ENCODE assay signal across 8 mouse cellular contexts in the genomic region with DNA sequence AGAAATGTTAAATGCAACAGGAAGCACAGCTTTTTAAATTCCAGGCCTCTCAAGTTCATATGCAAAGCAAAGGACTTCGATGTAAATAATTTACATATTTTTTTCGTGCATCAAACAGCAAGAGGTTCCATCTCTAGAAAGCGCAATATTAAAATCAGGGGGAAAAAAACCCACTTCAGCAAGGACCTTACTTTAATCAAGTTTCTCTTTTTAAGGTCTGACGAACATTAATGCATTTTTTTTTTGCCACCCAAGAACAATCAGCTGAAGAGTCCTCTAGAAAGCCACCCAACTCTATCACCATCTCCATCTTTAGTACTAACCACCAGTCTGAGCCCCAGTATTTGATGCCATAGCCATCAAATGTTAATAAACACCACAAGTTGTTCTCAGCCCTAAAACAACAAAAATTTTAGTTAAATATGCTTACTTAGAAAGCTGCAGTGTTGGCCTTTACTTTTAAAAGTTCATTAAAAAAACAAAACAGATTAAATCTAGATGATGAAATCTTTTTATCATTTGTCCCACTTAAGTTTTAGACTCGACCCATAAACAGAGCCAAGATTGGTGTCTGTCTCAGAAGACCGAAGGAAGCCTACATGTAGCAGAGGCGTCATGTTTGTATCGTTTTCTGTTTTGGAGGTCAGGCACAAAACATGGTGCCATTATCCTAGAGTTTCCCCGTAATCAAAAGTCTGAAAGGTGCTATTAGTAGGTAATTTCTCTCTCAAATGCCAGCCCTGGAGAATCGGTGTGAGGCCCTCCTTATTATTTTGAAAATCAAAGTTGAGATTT. TPM values are rescaled to one million over a fixed set of nuclear protein-coding genes. Genes with fewer than 3 reads are reported as not detected.
DNase-seq lines count a peak whose midpoint lies in the region; ATAC-seq and TF ChIP-seq lines count a peak whose summit lies in the region.

No protein-coding gene starts in this region.

- no peaks in the 10 kb centered on the region for H3K36me3 ChIP-seq in lung, embryonic 14.5 days (ENCODE audit: insufficient read depth)
- no peaks in the 10 kb centered on the region for H3K36me3 ChIP-seq in embryonic facial prominence, embryonic 12.5 days
- H3K36me3 ChIP-seq in intestine, embryonic 14.5 days (ENCODE audit: control insufficient read depth, insufficient read depth, low read length), result no peaks in the 10 kb centered on the region
- no peaks in the 10 kb centered on the region for H3K36me3 ChIP-seq in neural tube, embryonic 12.5 days

- H3K27ac ChIP-seq in lung, embryonic 14.5 days (ENCODE audit: low read depth), result peak overlapping the region; percentile 97; the same call in 1 of the 2 replicates
- peak overlapping the region; percentile 93 for H3K27ac ChIP-seq in embryonic facial prominence, embryonic 12.5 days
- H3K27ac ChIP-seq in intestine, embryonic 14.5 days (ENCODE audit: low read depth), result peak overlapping the region; percentile 93
- no peak overlapping the region for H3K27ac ChIP-seq in neural tube, embryonic 12.5 days

- peaks cover 13% of the 10 kb centered on the region for H3K4me1 ChIP-seq in lung, embryonic 14.5 days (ENCODE audit: insufficient read depth)
- peaks cover 28% of the 10 kb centered on the region for H3K4me1 ChIP-seq in embryonic facial prominence, embryonic 12.5 days
- H3K4me1 ChIP-seq in intestine, embryonic 14.5 days (replicated peaks; ENCODE audit: control insufficient read depth, insufficient read depth, low read length), result peaks cover 26% of the 10 kb centered on the region
- H3K4me1 ChIP-seq in neural tube, embryonic 12.5 days, result peaks cover 10% of the 10 kb centered on the region

- no peak for DNase-seq in lung, embryonic 14.5 days
- DNase-seq in lung, postnatal 10 days, result no peak
- no peak for DNase-seq in intestine, embryonic 14.5 days (ENCODE audit: low spot score)
- no peak for DNase-seq in layer of hippocampus, postnatal 25 days (ENCODE audit: extremely low spot score in 1 of 2, low spot score in 1 of 2)
- DNase-seq in left cerebral cortex, adult 9 months (ENCODE audit: low spot score in 2 of 2), result no peak
- no peak for DNase-seq in urinary bladder, adult 2 months (ENCODE audit: low spot score)

- 28% methylated on average over 10 of the region's 10 CpGs for WGBS in lung, embryonic 14.5 days
- 49% methylated on average over 10 of the region's 10 CpGs for WGBS in embryonic facial prominence, embryonic 12.5 days
- 35% methylated on average over 10 of the region's 10 CpGs for WGBS in intestine, embryonic 14.5 days
- 50% methylated on average over 10 of the region's 10 CpGs for WGBS in neural tube, embryonic 12.5 days

- no peaks in the 10 kb centered on the region for H3K27me3 ChIP-seq in lung, embryonic 14.5 days (ENCODE audit: insufficient read depth, low read length)
- H3K27me3 ChIP-seq in embryonic facial prominence, embryonic 12.5 days, result no peaks in the 10 kb centered on the region
- no peaks in the 10 kb centered on the region for H3K27me3 ChIP-seq in intestine, embryonic 14.5 days (replicated peaks; ENCODE audit: control insufficient read depth, insufficient read depth, low read length)
- no peaks in the 10 kb centered on the region for H3K27me3 ChIP-seq in neural tube, embryonic 12.5 days (replicated peaks)

- no peak for ATAC-seq in lung, embryonic 14.5 days (ENCODE audit: insufficient read depth)
- ATAC-seq in embryonic facial prominence, embryonic 12.5 days (ENCODE audit: insufficient number of reproducible peaks, insufficient read depth, low FRiP score, low TSS enrichment), result no peak
- ATAC-seq in intestine, embryonic 14.5 days (replicated peaks; ENCODE audit: low FRiP score, low TSS enrichment, low read depth), result no peak
- no peak for ATAC-seq in neural tube, embryonic 12.5 days (ENCODE audit: low FRiP score, low read depth)

- peak overlapping the region; percentile 78 for H3K4me2 ChIP-seq in lung, embryonic 14.5 days
- peak overlapping the region; percentile 66 for H3K4me2 ChIP-seq in embryonic facial prominence, embryonic 12.5 days (replicated peaks)
- peak overlapping the region; percentile 84 for H3K4me2 ChIP-seq in intestine, embryonic 14.5 days (ENCODE audit: low read length)
- H3K4me2 ChIP-seq in neural tube, embryonic 12.5 days (replicated peaks), result peak overlapping the region; percentile 77

- no peaks in the 10 kb centered on the region for H3K9me3 ChIP-seq in lung, embryonic 14.5 days (ENCODE audit: low read depth, low read length)
- H3K9me3 ChIP-seq in embryonic facial prominence, embryonic 12.5 days, result 0 out of 2 replicates have a peak, but pooled peaks cover 5% of the 10 kb centered on the region
- no peaks in the 10 kb centered on the region for H3K9me3 ChIP-seq in intestine, embryonic 14.5 days (ENCODE audit: control insufficient read depth, low read length)
- H3K9me3 ChIP-seq in neural tube, embryonic 12.5 days, result no peaks in the 10 kb centered on the region

- peak overlapping the region; percentile 80 for H3K4me3 ChIP-seq in lung, embryonic 14.5 days (ENCODE audit: low read depth, low read length)
- peak overlapping the region; percentile 71 for H3K4me3 ChIP-seq in embryonic facial prominence, embryonic 12.5 days
- H3K4me3 ChIP-seq in intestine, embryonic 14.5 days (ENCODE audit: low read depth, low read length), result peak overlapping the region; percentile 84
- peak overlapping the region; percentile 84 for H3K4me3 ChIP-seq in neural tube, embryonic 12.5 days

- peak overlapping the region; percentile 96 for H3K9ac ChIP-seq in lung, embryonic 14.5 days
- peak overlapping the region; percentile 97 for H3K9ac ChIP-seq in embryonic facial prominence, embryonic 12.5 days
- peak overlapping the region; percentile 98 for H3K9ac ChIP-seq in intestine, embryonic 14.5 days (ENCODE audit: low read length)
- peak overlapping the region; percentile 94 for H3K9ac ChIP-seq in neural tube, embryonic 12.5 days

- TF ChIP-seq CTCF in lung, embryonic 14.5 days (IDR thresholded peaks at IDR 0.05; ENCODE audit: low read depth), result no peak

RNA-seq across cellular contexts. Expression of gene Nfkb1, which starts 1.4 kb away (rescaled TPM):
- polyA plus RNA-seq in lung, embryonic 14.5 days (2014; fragmentation: Nextera tagmentation; extraction: Ambion mirVana), result 34.4 and 34.8 TPM in 2 replicates
- 18.4 and 20.5 TPM in 2 replicates for polyA plus RNA-seq in embryonic facial prominence, embryonic 12.5 days (2016; fragmentation: Nextera tagmentation; extraction: Ambion mirVana)
- polyA plus RNA-seq in intestine, embryonic 14.5 days (2014; fragmentation: Nextera tagmentation; extraction: Ambion mirVana), result 29.1 and 30.6 TPM in 2 replicates
- 11.3 and 12.1 TPM in 2 replicates for polyA plus RNA-seq in neural tube, embryonic 12.5 days (2016; fragmentation: Nextera tagmentation; extraction: Ambion mirVana)
- 10 to 100 TPM; 20.5 to 25.2 TPM for total RNA-seq in layer of hippocampus, postnatal 25 days (2021)
- 48.6 and 50.3 TPM in 2 replicates for polyA plus RNA-seq in urinary bladder, adult 2 months (2012; rRNA removed)
